In genomic region chr13:6633524-6633923, GRCm38 (mm10) we compare ENCODE assay signal across 9 mouse cellular contexts. TPM values are rescaled to one million over a fixed set of nuclear protein-coding genes. Genes with fewer than 3 reads are reported as not detected.
A peak's percentile ranks its signal among the peaks of the same experiment; 100 is the strongest.
DNase-seq lines count a peak whose midpoint lies in the region; ATAC-seq and TF ChIP-seq lines count a peak whose summit lies in the region.
"Had no signal": no experiment of that assay in that cellular context is flagged by ENCODE, and none has a peak within 500 bp of the region (broad histone marks: within the 10 kb centered on the region; RNA-seq: fewer than 3 reads in every experiment).

No protein-coding gene starts in this region.

- no peak overlapping the region for H3K4me2 ChIP-seq in liver, embryonic 13.5 days
- H3K4me2 ChIP-seq in liver, embryonic 11.5 days: no peak overlapping the region
- no peak overlapping the region for H3K4me2 ChIP-seq in intestine, embryonic 15.5 days (replicated peaks)
- H3K4me2 ChIP-seq in forebrain, postnatal 0 days (ENCODE audit: low read depth): no peak overlapping the region
- no peak overlapping the region for H3K4me2 ChIP-seq in forebrain, embryonic 15.5 days (replicated peaks)
- H3K4me2 ChIP-seq: neural tube, embryonic 12.5 days had no signal

- WGBS in liver, embryonic 13.5 days (ENCODE audit: insufficient replicate concordance): 50% methylated on average over 7 of the region's 7 CpGs
- 59% methylated on average over 7 of the region's 7 CpGs for WGBS in liver, embryonic 11.5 days
- WGBS in bone marrow, adult 2 months: 2% methylated on average over 7 of the region's 7 CpGs
- 30% methylated on average over 7 of the region's 7 CpGs for WGBS in intestine, embryonic 15.5 days
- WGBS in forebrain, postnatal 0 days: 65% methylated on average over 7 of the region's 7 CpGs
- WGBS in forebrain, embryonic 15.5 days: 76% methylated on average over 7 of the region's 7 CpGs

- H3K4me3 ChIP-seq in liver, embryonic 13.5 days (replicated peaks): no peak overlapping the region
- no peak overlapping the region for H3K4me3 ChIP-seq in liver, embryonic 11.5 days (ENCODE audit: low read depth, low read length)
- H3K4me3 ChIP-seq in bone marrow, adult 2 months (replicated peaks; ENCODE audit: control insufficient read depth, low read depth, low read length): no peak overlapping the region
- no peak overlapping the region for H3K4me3 ChIP-seq in intestine, embryonic 15.5 days (replicated peaks)
- no peak overlapping the region for H3K4me3 ChIP-seq in forebrain, postnatal 0 days (ENCODE audit: low read depth, low read length)
- H3K4me3 ChIP-seq in forebrain, embryonic 15.5 days: no peak overlapping the region
- H3K4me3 ChIP-seq: neural tube, embryonic 12.5 days had no signal

- H3K27me3 ChIP-seq in liver, embryonic 13.5 days: no peaks in the 10 kb centered on the region
- H3K27me3 ChIP-seq in liver, embryonic 11.5 days (replicated peaks; ENCODE audit: control insufficient read depth, insufficient read depth, low read length): no peaks in the 10 kb centered on the region
- H3K27me3 ChIP-seq in intestine, embryonic 15.5 days (replicated peaks): no peaks in the 10 kb centered on the region
- H3K27me3 ChIP-seq in forebrain, postnatal 0 days (ENCODE audit: insufficient read depth, low read length): no peaks in the 10 kb centered on the region
- no peaks in the 10 kb centered on the region for H3K27me3 ChIP-seq in forebrain, embryonic 15.5 days
- H3K27me3 ChIP-seq: neural tube, embryonic 12.5 days had no signal

- peak; percentile 16; the same call in 1 of the 2 replicates for ATAC-seq in liver, embryonic 13.5 days (ENCODE audit: low read depth)
- no peak for ATAC-seq in liver, embryonic 11.5 days (replicated peaks; ENCODE audit: low FRiP score)
- ATAC-seq in intestine, embryonic 15.5 days: peak; percentile 21; the same call in 1 of the 2 replicates
- ATAC-seq in forebrain, postnatal 0 days: no peak
- ATAC-seq in forebrain, embryonic 15.5 days (replicated peaks): no peak

- H3K36me3 ChIP-seq in liver, embryonic 13.5 days: no peaks in the 10 kb centered on the region
- no peaks in the 10 kb centered on the region for H3K36me3 ChIP-seq in liver, embryonic 11.5 days (ENCODE audit: control insufficient read depth, insufficient read depth, low read length)
- H3K36me3 ChIP-seq in intestine, embryonic 15.5 days: no peaks in the 10 kb centered on the region
- peaks cover 20% of the 10 kb centered on the region; the same call in 1 of the 2 replicates for H3K36me3 ChIP-seq in forebrain, postnatal 0 days (ENCODE audit: insufficient read depth)
- H3K36me3 ChIP-seq in forebrain, embryonic 15.5 days: no peaks in the 10 kb centered on the region
- H3K36me3 ChIP-seq: neural tube, embryonic 12.5 days had no signal

- H3K4me1 ChIP-seq in liver, embryonic 13.5 days (replicated peaks): peaks cover 21% of the 10 kb centered on the region
- H3K4me1 ChIP-seq in liver, embryonic 11.5 days (replicated peaks; ENCODE audit: control insufficient read depth, insufficient read depth, low read length): peaks cover 10% of the 10 kb centered on the region
- H3K4me1 ChIP-seq in bone marrow, adult 2 months (ENCODE audit: control insufficient read depth, insufficient read depth, low read length): peaks cover 12% of the 10 kb centered on the region
- peaks cover 11% of the 10 kb centered on the region for H3K4me1 ChIP-seq in intestine, embryonic 15.5 days (replicated peaks)
- no peaks in the 10 kb centered on the region for H3K4me1 ChIP-seq in forebrain, postnatal 0 days (ENCODE audit: insufficient read depth)
- H3K4me1 ChIP-seq in forebrain, embryonic 15.5 days: no peaks in the 10 kb centered on the region

- no peak for TF ChIP-seq POLR2A in bone marrow, adult 2 months (IDR thresholded peaks at IDR 0.05; ENCODE audit: borderline replicate concordance, control insufficient read depth, low read depth, low read length)

- no peak for DNase-seq in liver, embryonic 13.5 days
- DNase-seq in liver, embryonic 11.5 days (ENCODE audit: low spot score): no peak
- peak; percentile 77 to 84 for DNase-seq in natural killer cell, adult 2 months (ENCODE audit: low spot score in 2 of 2)
- DNase-seq in cerebellum, adult 9-11 months: no peak
- no peak for DNase-seq in forebrain, postnatal 0 days

- TF ChIP-seq CTCF in bone marrow, adult 2 months (IDR thresholded peaks at IDR 0.05; ENCODE audit: control insufficient read depth, insufficient read depth, low read length): no peak
- no peak for TF ChIP-seq CTCF in forebrain, postnatal 0 days (IDR thresholded peaks at IDR 0.05; ENCODE audit: low read depth)

- no peaks in the 10 kb centered on the region for H3K9me3 ChIP-seq in liver, embryonic 13.5 days (replicated peaks)
- H3K9me3 ChIP-seq in liver, embryonic 11.5 days (ENCODE audit: control insufficient read depth, low read length): no peaks in the 10 kb centered on the region
- no peaks in the 10 kb centered on the region for H3K9me3 ChIP-seq in intestine, embryonic 15.5 days
- H3K9me3 ChIP-seq in forebrain, postnatal 0 days (ENCODE audit: low read length): no peaks in the 10 kb centered on the region
- no peaks in the 10 kb centered on the region for H3K9me3 ChIP-seq in forebrain, embryonic 15.5 days
- H3K9me3 ChIP-seq: neural tube, embryonic 12.5 days had no signal

- H3K9ac ChIP-seq in liver, embryonic 13.5 days: no peak overlapping the region
- no peak overlapping the region for H3K9ac ChIP-seq in liver, embryonic 11.5 days (ENCODE audit: low read depth, low read length)
- no peak overlapping the region for H3K9ac ChIP-seq in intestine, embryonic 15.5 days
- no peak overlapping the region for H3K9ac ChIP-seq in forebrain, postnatal 0 days
- H3K9ac ChIP-seq in forebrain, embryonic 15.5 days (replicated peaks): no peak overlapping the region
- H3K9ac ChIP-seq: neural tube, embryonic 12.5 days had no signal

- H3K27ac ChIP-seq in liver, embryonic 13.5 days: no peak overlapping the region
- no peak overlapping the region for H3K27ac ChIP-seq in liver, embryonic 11.5 days (ENCODE audit: low read depth, low read length)
- 0 out of 2 replicates have a peak overlapping the region, but pooled peaks have one; percentile 0 for H3K27ac ChIP-seq in bone marrow, adult 2 months (ENCODE audit: control insufficient read depth, insufficient read depth, low read depth, low read length, poor library complexity)
- H3K27ac ChIP-seq in intestine, embryonic 15.5 days: no peak overlapping the region
- H3K27ac ChIP-seq in forebrain, postnatal 0 days (ENCODE audit: low read depth, low read length): no peak overlapping the region
- no peak overlapping the region for H3K27ac ChIP-seq in forebrain, embryonic 15.5 days (replicated peaks)
- H3K27ac ChIP-seq: neural tube, embryonic 12.5 days had no signal

RNA-seq across cellular contexts. Expression of gene Pfkp, which starts 15.1 kb away (rescaled TPM):
- 6.2 and 7.9 TPM in 2 replicates for polyA plus RNA-seq in liver, embryonic 13.5 days (2015; fragmentation: Nextera tagmentation; extraction: Ambion mirVana)
- polyA plus RNA-seq in liver, embryonic 11.5 days (2014; fragmentation: Nextera tagmentation; extraction: Ambion mirVana): 27.4 and 31.2 TPM in 2 replicates
- polyA plus RNA-seq in bone marrow, adult 2 months (2011; ENCODE audit: insufficient read depth, insufficient read length, low replicate concordance, missing spikeins): 13.6 and 20.9 TPM in 2 replicates
- 98.5 and 102 TPM in 2 replicates for polyA plus RNA-seq in intestine, embryonic 15.5 days (2015; fragmentation: Nextera tagmentation; extraction: Ambion mirVana)
- total RNA-seq in forebrain, postnatal 0 days (2014; rRNA removed): 173 and 213 TPM in 2 replicates
- 109 and 207 TPM in 2 replicates for polyA plus RNA-seq in forebrain, postnatal 0 days (2015; fragmentation: Nextera tagmentation; extraction: Ambion mirVana)
- 163 and 165 TPM in 2 replicates for polyA plus RNA-seq in forebrain, embryonic 15.5 days (2015; fragmentation: Nextera tagmentation; extraction: Ambion mirVana)

Comparison
In these comparisons a context has a peak if more than half of its experiments do, and no peak if none do; other contexts are left out.
1. ATAC-seq: peak in liver, embryonic 13.5 days (single experiment) and intestine, embryonic 15.5 days (single experiment); none in liver, embryonic 11.5 days (single experiment), forebrain, postnatal 0 days (single experiment) and forebrain, embryonic 15.5 days (single experiment).
2. DNase-seq: peak in natural killer cell, adult 2 months (2 of 2); none in liver, embryonic 13.5 days (single experiment), liver, embryonic 11.5 days (single experiment), cerebellum, adult 9-11 months (single experiment) and forebrain, postnatal 0 days (single experiment).